Mouse (Mus musculus) hindbrain, embryonic 16.5 days (tissue): ENCODE results near the gene Sbsn. TPM values are rescaled to one million over a fixed set of nuclear protein-coding genes. Genes with fewer than 3 reads are reported as not detected.
"Not testable (repeated sequence)": the region's sequence is repeated elsewhere in the genome, so short reads cannot be mapped to it uniquely, and the experiment has no call there.

Experiments
- ATAC-seq: fragments of 200-750 bp; cut with Nextera tagmentation; 2 replicates; pipeline ENCODE4 v1.8.0; 2017; ENCODE audit warnings: moderate TSS enrichment, moderate library complexity
- H3K27ac ChIP-seq: fragments of 300-500 bp; sonication (generic); 2 replicates; pipeline ENCODE4 v1.5.1; 2014; ENCODE audit warnings: low read depth, mild to moderate bottlenecking, control low read depth, low read length, moderate library complexity
- H3K27me3 ChIP-seq: fragments of 300-500 bp; sonication (generic); replicated peaks from 2 replicates; pipeline ENCODE4 v1.6.1; 2014; ENCODE audit warnings: low read length; ENCODE audit not compliant: control insufficient read depth, insufficient read depth
- H3K36me3 ChIP-seq: fragments of 300-500 bp; sonication (generic); 2 replicates; pipeline ENCODE4 v1.6.1; 2014; ENCODE audit warnings: mild to moderate bottlenecking, low read length, moderate library complexity, mixed read lengths; ENCODE audit not compliant: control insufficient read depth, insufficient read depth
- H3K4me1 ChIP-seq: fragments of 300-500 bp; sonication (generic); 2 replicates; pipeline ENCODE4 v1.6.1; 2014; ENCODE audit warnings: low read depth, low read length; ENCODE audit not compliant: control insufficient read depth, insufficient read depth
- H3K4me2 ChIP-seq: fragments of 300-500 bp; sonication (generic); 2 replicates; pipeline ENCODE4 v1.6.1; 2014; ENCODE audit warnings: mild to moderate bottlenecking, low read length, control low read depth, moderate library complexity
- H3K4me3 ChIP-seq: fragments of 300-500 bp; sonication (generic); 2 replicates; pipeline ENCODE4 v1.5.1; 2014; ENCODE audit warnings: mild to moderate bottlenecking, low read length, control low read depth, moderate library complexity
- H3K9ac ChIP-seq: fragments of 300-500 bp; sonication (generic); 2 replicates; pipeline ENCODE4 v1.6.1; 2014; ENCODE audit warnings: low read depth, mild to moderate bottlenecking, control low read depth, low read length, moderate library complexity
- H3K9me3 ChIP-seq: fragments of 300-500 bp; sonication (generic); 2 replicates; pipeline ENCODE4 v1.6.1; 2014; ENCODE audit warnings: mild to moderate bottlenecking, low read length, moderate library complexity; ENCODE audit not compliant: control insufficient read depth
- WGBS: fragments of 180-500 bp; shearing (Covaris S2); extraction: QIAGEN DNeasy Blood & Tissue Kit; methylation state at CpG from one replicate; pipeline ENCODE4 v1.1.7; 2014; 5-methylcytosine and 5-hydroxymethylcytosine counted together
- polyA plus RNA-seq: library from polyadenylated mRNA; unstranded; fragments of >200 nt; fragmentation: Nextera tagmentation; extraction: Ambion mirVana; gene quantifications from 2 replicates; pipeline ENCODE4 v1.2.1, GENCODE M21; 2015

Sbsn gene
- polyA plus RNA-seq, 1 experiment from 2014 or later: 0.98 TPM

GRCm38 (mm10) chr7:30728214-30728613, 23.1 kb upstream of the Sbsn start:
- Histone ChIP-seq H3K9ac (peak overlapping the region; percentile 97), H3K9me3 (no peaks in the 10 kb centered on the region), H3K27ac (no peak overlapping the region), H3K4me3 (peak overlapping the region; percentile 89; the same call in 1 of the 2 replicates), H3K4me2 (peak overlapping the region; percentile 88), H3K4me1 (peaks cover 22% of the 10 kb centered on the region), H3K36me3 (peaks cover 19% of the 10 kb centered on the region), H3K27me3 (no peaks in the 10 kb centered on the region)
- 88% methylated on average over 6 of the region's 6 CpGs for WGBS
- ATAC-seq: no peak

GRCm38 (mm10) chr7:30728739-30729395, 22.4 kb upstream of the Sbsn start:
- peak; percentile 61 for ATAC-seq
- H3K27ac ChIP-seq: peak overlapping the region; percentile 89
- no peaks in the 10 kb centered on the region for H3K9me3 ChIP-seq
- no peaks in the 10 kb centered on the region for H3K27me3 ChIP-seq
- 8% methylated on average over 26 of the region's 26 CpGs for WGBS
- H3K4me2 ChIP-seq: peak overlapping the region; percentile 88
- peaks cover 22% of the 10 kb centered on the region for H3K36me3 ChIP-seq
- H3K4me1 ChIP-seq: peaks cover 22% of the 10 kb centered on the region
- peak overlapping the region; percentile 89 for H3K4me3 ChIP-seq
- H3K9ac ChIP-seq: peak overlapping the region; percentile 97

- H3K27ac ChIP-seq: peak within 1 kb of the TSS; percentile 89
- no peaks in the 10 kb centered on the region for H3K9me3 ChIP-seq
- no peaks in the 10 kb centered on the region for H3K27me3 ChIP-seq
- H3K36me3 ChIP-seq: peaks cover 23% of the 10 kb centered on the region
- H3K4me2 ChIP-seq: peak within 1 kb of the TSS; percentile 88
- H3K4me1 ChIP-seq: peaks cover 22% of the 10 kb centered on the region
- peak; percentile 97 for ATAC-seq
- peak within 1 kb of the TSS; percentile 89 for H3K4me3 ChIP-seq
- WGBS: under 1% methylated on average over 59 of the region's 60 CpGs
- H3K9ac ChIP-seq: peak within 1 kb of the TSS; percentile 97
Observed at GRCm38 (mm10) chr7:30729396-30730063, 21.7 kb upstream of the Sbsn start, which contains the start of gene Tmem147. Gene Tmem147 (minus strand): TSS chr7:30729540.

- not testable (repeated sequence) for H3K27me3 ChIP-seq, H3K9me3 ChIP-seq
- peak overlapping the region; percentile 89 for H3K27ac ChIP-seq
- H3K4me2 ChIP-seq: peak overlapping the region; percentile 88
- whole genome bisulfite sequencing: 13% methylated on average over 9 of the region's 22 CpGs
- peaks cover 26% of the 10 kb centered on the region for H3K36me3 ChIP-seq
- peaks cover 22% of the 10 kb centered on the region for H3K4me1 ChIP-seq
- ATAC-seq: 0 out of 2 replicates have a peak, but pooled peaks have one; percentile 1
- peak overlapping the region; percentile 89 for H3K4me3 ChIP-seq
- peak overlapping the region; percentile 97 for H3K9ac ChIP-seq
Observed at GRCm38 (mm10) chr7:30730064-30730722, 21.1 kb upstream of the Sbsn start.

- no peak overlapping the region for H3K4me2 ChIP-seq
- H3K9ac ChIP-seq: no peak overlapping the region
- H3K4me3 ChIP-seq: no peak overlapping the region
- no peak for ATAC-seq
- H3K27ac ChIP-seq: no peak overlapping the region
- no peaks in the 10 kb centered on the region for H3K9me3 ChIP-seq
- H3K36me3 ChIP-seq: peaks cover 26% of the 10 kb centered on the region
- 91% methylated on average over 3 of the region's 3 CpGs for WGBS
- H3K27me3 ChIP-seq: no peaks in the 10 kb centered on the region
- peaks cover 5% of the 10 kb centered on the region for H3K4me1 ChIP-seq
Observed at GRCm38 (mm10) chr7:30736211-30736610, 15.1 kb upstream of the Sbsn start.

- not testable (repeated sequence) for ATAC-seq, H3K4me2 ChIP-seq, H3K36me3 ChIP-seq, H3K9ac ChIP-seq, H3K4me3 ChIP-seq, H3K4me1 ChIP-seq, H3K9me3 ChIP-seq, H3K27ac ChIP-seq, H3K27me3 ChIP-seq
- 90% methylated on average over 2 of the region's 2 CpGs for WGBS
Observed at GRCm38 (mm10) chr7:30742570-30742969, 8.7 kb upstream of the Sbsn start.

GRCm38 (mm10) chr7:30743617-30744016, 7.7 kb upstream of the Sbsn start, which contains the start of gene Gapdhs:
Gene Gapdhs (minus strand): TSS chr7:30743681.
- H3K4me1 ChIP-seq, ATAC-seq, H3K4me2 ChIP-seq, H3K4me3 ChIP-seq, H3K27ac ChIP-seq, H3K36me3 ChIP-seq, H3K27me3 ChIP-seq, H3K9ac ChIP-seq, H3K9me3 ChIP-seq: not testable (repeated sequence)
- WGBS: no CpG with 5 or more reads among the region's 4 CpGs

GRCm38 (mm10) chr7:30744022-30744598, 7.2 kb upstream of the Sbsn start:
- no peak for ATAC-seq
- Histone ChIP-seq H3K4me3 (no peak overlapping the region), H3K4me2 (no peak overlapping the region), H3K27ac (no peak overlapping the region), H3K9me3 (no peaks in the 10 kb centered on the region), H3K36me3 (no peaks in the 10 kb centered on the region), H3K9ac (no peak overlapping the region), H3K27me3 (no peaks in the 10 kb centered on the region), H3K4me1 (no peaks in the 10 kb centered on the region)
- WGBS: 49% methylated on average over 4 of the region's 4 CpGs
